Mouse (Mus musculus): ENCODE results near the gene Grem1. TPM values are rescaled to one million over a fixed set of nuclear protein-coding genes. Genes with fewer than 3 reads are reported as not detected.

Gene Grem1
- total and polyA plus RNA-seq, 3 experiments = not detected

GRCm38 (mm10) chr2:113784851-113785250, 26.4 kb upstream of the Grem1 start:
- Histone ChIP-seq H3K79me2 (replicated peaks; ENCODE audit: control insufficient read depth, extremely low read depth, insufficient read depth, poor library complexity, severe bottlenecking) (no peaks in the 10 kb centered on the region), H3K9ac (ENCODE audit: insufficient read depth, low read depth) (no peak overlapping the region), H3K4me2 (ENCODE audit: insufficient read depth, low read depth, poor library complexity, severe bottlenecking) (no peak overlapping the region), H3K27me3 (replicated peaks) (no peaks in the 10 kb centered on the region), H3K36me3 (replicated peaks in 1 of 2; ENCODE audit: control insufficient read depth in 1 of 2, insufficient read depth in 1 of 2, low read length in 1 of 2) (no peaks in the 10 kb centered on the region), H3K4me1 (ENCODE audit: control insufficient read depth in 1 of 2, insufficient read depth in 2 of 2) (peaks cover 10 to 23% of the 10 kb centered on the region in 2 experiments; a peak in 3 of 4 replicates), H3K27ac (ENCODE audit: insufficient read depth, low read depth) (no peak overlapping the region), H3K4me3 (replicated peaks in 1 of 3; ENCODE audit: low read depth in 2 of 3, low read length in 2 of 3, poor library complexity in 1 of 3) (no peak overlapping the region), H3K9me3 (replicated peaks; ENCODE audit: low read length) (no peaks in the 10 kb centered on the region)
- dilution Hi-C loops (cut with MboI; ENCODE audit: extremely low pct_ligation_motif_present, extremely low pct_unique_long_range_greater_than_20kb, low sequenced_read_pairs) (no loop called here), in situ Hi-C loops (cut with MboI; ENCODE audit: low pct_ligation_motif_present, low pct_unique_long_range_greater_than_20kb, low sequenced_read_pairs) (no loop called here)
- no peak for DNase-seq (ENCODE audit: extremely low read depth)
- TF ChIP-seq ELF1 (IDR thresholded peaks at IDR 0.05; ENCODE audit: low read depth, low read length) = no peak
- no peak for TF ChIP-seq MXI1 (IDR thresholded peaks at IDR 0.05; ENCODE audit: low read depth, low read length)
- no peak for TF ChIP-seq POLR2AphosphoS2 (IDR thresholded peaks at IDR 0.05; ENCODE audit: low read depth, low read length)
- TF ChIP-seq PAX5 (IDR thresholded peaks at IDR 0.05; ENCODE audit: low read length) = no peak
- no peak for TF ChIP-seq JUND (conservative IDR thresholded peaks at IDR 0.05; ENCODE audit: low read depth, low read length)
- TF ChIP-seq IRF4 (IDR thresholded peaks at IDR 0.05; ENCODE audit: low read depth, low read length) = no peak
- no peak for TF ChIP-seq ZC3H11A (IDR thresholded peaks at IDR 0.05; ENCODE audit: low read depth, low read length)
- no peak for TF ChIP-seq POLR2A (IDR thresholded peaks at IDR 0.05; ENCODE audit: low read depth, low read length)
- no peak for TF ChIP-seq HCFC1 (IDR thresholded peaks at IDR 0.05; ENCODE audit: low read depth, low read length)
- TF ChIP-seq MAX (IDR thresholded peaks at IDR 0.05; ENCODE audit: low read length) = no peak
- no peak for TF ChIP-seq ZKSCAN1 (IDR thresholded peaks at IDR 0.05; ENCODE audit: borderline replicate concordance, low read depth, low read length)
- TF ChIP-seq EP300 (IDR thresholded peaks at IDR 0.05; ENCODE audit: low read length) = no peak
- no peak for TF ChIP-seq E2F4 (IDR thresholded peaks at IDR 0.05; ENCODE audit: insufficient replicate concordance, low read depth, low read length)
- TF ChIP-seq ZNF384 (IDR thresholded peaks at IDR 0.05; ENCODE audit: low read depth, low read length) = no peak
- TF ChIP-seq TCF12 (IDR thresholded peaks at IDR 0.05; ENCODE audit: low read depth, low read length) = no peak
- no peak for TF ChIP-seq MAZ (IDR thresholded peaks at IDR 0.05; ENCODE audit: low read depth, low read length)
- TF ChIP-seq SMC3 (IDR thresholded peaks at IDR 0.05; ENCODE audit: low read depth, low read length) = no peak
- TF ChIP-seq UBTF (IDR thresholded peaks at IDR 0.05; ENCODE audit: low read depth, low read length) = no peak
- TF ChIP-seq KAT2A (IDR thresholded peaks at IDR 0.05; ENCODE audit: insufficient replicate concordance, low read length) = no peak

DNA sequence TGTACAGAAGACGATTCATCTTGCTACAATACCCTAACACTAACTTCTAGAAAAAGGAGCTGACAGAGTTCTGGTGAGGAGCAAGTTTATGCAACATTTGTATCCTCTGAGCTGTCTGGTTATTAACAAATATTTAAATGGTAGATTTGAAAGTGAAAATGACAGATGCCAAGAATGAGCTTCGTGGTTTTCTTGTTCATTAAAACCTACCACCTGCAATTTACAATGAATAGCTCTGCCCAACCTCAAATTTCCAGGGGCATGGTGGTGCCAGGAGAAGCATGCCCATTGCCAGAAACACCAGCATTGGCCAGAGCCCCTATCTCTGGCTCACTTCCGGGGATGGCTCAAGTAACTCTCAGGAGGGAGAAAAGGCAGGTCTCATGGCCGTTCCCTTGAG, 23.1 kb upstream of the Grem1 start:
- H3K27ac ChIP-seq (ENCODE audit: insufficient read depth, low read depth) = no peak overlapping the region
- peaks cover 10 to 23% of the 10 kb centered on the region in 2 experiments; a peak in 3 of 4 replicates for H3K4me1 ChIP-seq (ENCODE audit: control insufficient read depth in 1 of 2, insufficient read depth in 2 of 2)
- H3K27me3 ChIP-seq (replicated peaks) = no peaks in the 10 kb centered on the region
- H3K4me2 ChIP-seq (ENCODE audit: insufficient read depth, low read depth, poor library complexity, severe bottlenecking) = no peak overlapping the region
- no peak for TF ChIP-seq SIN3A (IDR thresholded peaks at IDR 0.05; ENCODE audit: low read length)
- TF ChIP-seq ZKSCAN1 (IDR thresholded peaks at IDR 0.05; ENCODE audit: borderline replicate concordance, low read depth, low read length) = no peak
- TF ChIP-seq HCFC1 (IDR thresholded peaks at IDR 0.05; ENCODE audit: low read depth, low read length) = no peak
- no peak for TF ChIP-seq MAX (IDR thresholded peaks at IDR 0.05; ENCODE audit: low read length)
- no peak for TF ChIP-seq RAD21 (IDR thresholded peaks at IDR 0.05; ENCODE audit: low read depth, low read length)
- no peak for TF ChIP-seq TBP (conservative IDR thresholded peaks at IDR 0.05; ENCODE audit: low read depth, low read length)
- TF ChIP-seq CHD1 (IDR thresholded peaks at IDR 0.05; ENCODE audit: low read depth, low read length) = no peak
- TF ChIP-seq ZC3H11A (IDR thresholded peaks at IDR 0.05; ENCODE audit: low read depth, low read length) = no peak
- TF ChIP-seq BHLHE40 (IDR thresholded peaks at IDR 0.05; ENCODE audit: low read depth, low read length) = no peak
- no peak for TF ChIP-seq MXI1 (IDR thresholded peaks at IDR 0.05; ENCODE audit: low read depth, low read length)
- no peak for TF ChIP-seq GABPA (IDR thresholded peaks at IDR 0.05; ENCODE audit: insufficient replicate concordance, low read depth, low read length)
- TF ChIP-seq MAFK (IDR thresholded peaks at IDR 0.05; ENCODE audit: insufficient replicate concordance, low read length) = no peak
- TF ChIP-seq NELFE (IDR thresholded peaks at IDR 0.05; ENCODE audit: low read depth, low read length) = no peak
- TF ChIP-seq CTCF (conservative IDR thresholded peaks at IDR 0.05 in 1 of 2, IDR thresholded peaks at IDR 0.05 in 1 of 2; ENCODE audit: low read depth in 2 of 2, low read length in 2 of 2) = no peak
- no peak for TF ChIP-seq UBTF (IDR thresholded peaks at IDR 0.05; ENCODE audit: low read depth, low read length)
- no peak for TF ChIP-seq EP300 (IDR thresholded peaks at IDR 0.05; ENCODE audit: low read length)
- H3K4me3 ChIP-seq (replicated peaks in 1 of 3; ENCODE audit: low read depth in 2 of 3, low read length in 2 of 3, poor library complexity in 1 of 3) = no peak overlapping the region
- dilution Hi-C loops (cut with MboI; ENCODE audit: extremely low pct_ligation_motif_present, extremely low pct_unique_long_range_greater_than_20kb, low sequenced_read_pairs) = no loop called here
- DNase-seq (ENCODE audit: extremely low read depth) = no peak
- H3K36me3 ChIP-seq (replicated peaks in 1 of 2; ENCODE audit: control insufficient read depth in 1 of 2, insufficient read depth in 1 of 2, low read length in 1 of 2) = no peaks in the 10 kb centered on the region
- H3K79me2 ChIP-seq (replicated peaks; ENCODE audit: control insufficient read depth, extremely low read depth, insufficient read depth, poor library complexity, severe bottlenecking) = no peaks in the 10 kb centered on the region
- no peaks in the 10 kb centered on the region for H3K9me3 ChIP-seq (replicated peaks; ENCODE audit: low read length)
- no peak overlapping the region for H3K9ac ChIP-seq (ENCODE audit: insufficient read depth, low read depth)
- in situ Hi-C loops (cut with MboI; ENCODE audit: low pct_ligation_motif_present, low pct_unique_long_range_greater_than_20kb, low sequenced_read_pairs) = no loop called here
